Mouse (Mus musculus): ENCODE measurements around the gene Mfn2. TPM values are rescaled to one million over a fixed set of nuclear protein-coding genes. Genes with fewer than 3 reads are reported as not detected.

The Mfn2 gene
- total and polyA plus RNA-seq, 3 experiments: 10.0 to 36.8 (median 17.5) TPM

DNA sequence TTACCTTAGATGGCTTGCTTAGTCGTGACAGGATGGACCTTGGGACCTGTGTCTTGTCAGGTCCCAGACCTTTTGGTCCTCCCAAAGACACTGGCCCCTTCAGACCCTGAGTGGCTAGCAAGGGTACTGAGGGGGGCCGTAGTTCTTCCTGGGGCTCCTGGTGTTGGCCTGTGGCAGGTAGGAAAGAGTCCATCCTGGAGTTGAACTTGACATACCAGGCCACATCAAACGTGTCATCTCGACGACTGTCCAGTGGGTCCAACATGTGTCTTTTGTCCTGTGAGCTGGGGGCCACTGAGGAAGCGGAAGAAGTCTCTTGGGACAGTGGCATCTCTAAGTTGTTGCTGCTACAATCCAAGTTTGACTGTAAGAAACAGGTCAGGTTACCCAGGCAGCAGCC, 38.9 kb downstream of the Mfn2 start:
- H3K27me3 ChIP-seq (replicated peaks): no peaks in the 10 kb centered on the region
- no peak for DNase-seq (ENCODE audit: extremely low read depth)
- dilution Hi-C loops (cut with MboI; ENCODE audit: extremely low pct_ligation_motif_present, extremely low pct_unique_long_range_greater_than_20kb, low sequenced_read_pairs): no loop called here

DNA sequence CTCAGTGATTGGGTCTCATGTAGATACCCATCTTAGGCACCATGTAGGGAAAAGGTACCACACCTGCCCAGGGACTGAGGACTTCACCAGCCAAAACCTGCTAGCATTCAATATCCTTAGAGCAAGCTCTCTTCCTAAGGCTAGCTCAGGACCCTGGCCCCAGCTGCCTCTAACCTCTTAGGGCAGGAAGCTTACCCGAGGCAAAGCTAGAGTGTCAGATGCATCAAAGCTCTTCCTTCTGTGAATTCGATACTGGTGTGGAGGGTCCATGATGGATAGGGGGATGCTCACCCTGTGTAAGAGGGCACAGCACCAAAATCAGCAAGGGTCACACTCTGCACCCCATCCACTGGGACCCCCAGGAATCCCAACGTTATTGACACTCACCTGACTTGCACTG, 42.5 kb downstream of the Mfn2 start:
- Histone ChIP-seq H3K79me2 (replicated peaks; ENCODE audit: control insufficient read depth, extremely low read depth, insufficient read depth, poor library complexity, severe bottlenecking) (peaks cover 3% of the 10 kb centered on the region; the same call in 1 of the 2 replicates), H3K9ac (ENCODE audit: insufficient read depth, low read depth) (no peak overlapping the region), H3K27ac (ENCODE audit: insufficient read depth, low read depth) (no peak overlapping the region), H3K4me3 (replicated peaks in 1 of 3; ENCODE audit: low read depth in 2 of 3, low read length in 2 of 3, poor library complexity in 1 of 3) (no peak overlapping the region), H3K4me1 (ENCODE audit: control insufficient read depth in 1 of 2, insufficient read depth in 2 of 2) (peaks cover 0 to 9% of the 10 kb centered on the region in 2 experiments; a peak in 1 of 4 replicates), H3K36me3 (replicated peaks in 1 of 2; ENCODE audit: control insufficient read depth in 1 of 2, insufficient read depth in 1 of 2, low read length in 1 of 2) (peaks cover 52 to 63% of the 10 kb centered on the region in 2 experiments), H3K27me3 (replicated peaks) (no peaks in the 10 kb centered on the region), H3K9me3 (replicated peaks; ENCODE audit: low read length) (no peaks in the 10 kb centered on the region), H3K4me2 (ENCODE audit: insufficient read depth, low read depth, poor library complexity, severe bottlenecking) (no peak overlapping the region)
- dilution Hi-C loops (cut with MboI; ENCODE audit: extremely low pct_ligation_motif_present, extremely low pct_unique_long_range_greater_than_20kb, low sequenced_read_pairs): no loop called here
- no peak for TF ChIP-seq NRF1 (IDR thresholded peaks at IDR 0.05; ENCODE audit: low read depth, low read length)
- no peak for TF ChIP-seq USF2 (conservative IDR thresholded peaks at IDR 0.05; ENCODE audit: low read depth, low read length)
- no peak for TF ChIP-seq CHD2 (IDR thresholded peaks at IDR 0.05; ENCODE audit: low read length)
- TF ChIP-seq MAZ (IDR thresholded peaks at IDR 0.05; ENCODE audit: low read depth, low read length): no peak
- TF ChIP-seq POLR2A (IDR thresholded peaks at IDR 0.05; ENCODE audit: low read depth, low read length): no peak
- TF ChIP-seq PAX5 (IDR thresholded peaks at IDR 0.05; ENCODE audit: low read length): no peak
- no peak for TF ChIP-seq IRF4 (IDR thresholded peaks at IDR 0.05; ENCODE audit: low read depth, low read length)
- TF ChIP-seq RCOR1 (conservative IDR thresholded peaks at IDR 0.05; ENCODE audit: low read depth, low read length): no peak
- TF ChIP-seq MYC (IDR thresholded peaks at IDR 0.05; ENCODE audit: low read depth, low read length): no peak
- TF ChIP-seq EP300 (IDR thresholded peaks at IDR 0.05; ENCODE audit: low read length): no peak
- no peak for TF ChIP-seq HCFC1 (IDR thresholded peaks at IDR 0.05; ENCODE audit: low read depth, low read length)
- no peak for TF ChIP-seq ZC3H11A (IDR thresholded peaks at IDR 0.05; ENCODE audit: low read depth, low read length)
- no peak for TF ChIP-seq KAT2A (IDR thresholded peaks at IDR 0.05; ENCODE audit: insufficient replicate concordance, low read length)
- no peak for TF ChIP-seq ETS1 (conservative IDR thresholded peaks at IDR 0.05; ENCODE audit: low read depth, low read length)
- TF ChIP-seq ZKSCAN1 (IDR thresholded peaks at IDR 0.05; ENCODE audit: borderline replicate concordance, low read depth, low read length): no peak
- TF ChIP-seq MXI1 (IDR thresholded peaks at IDR 0.05; ENCODE audit: low read depth, low read length): no peak
- no peak for TF ChIP-seq E2F4 (IDR thresholded peaks at IDR 0.05; ENCODE audit: insufficient replicate concordance, low read depth, low read length)
- no peak for TF ChIP-seq JUN (IDR thresholded peaks at IDR 0.05; ENCODE audit: insufficient read depth, low read depth, low read length)
- in situ Hi-C loops (cut with MboI; ENCODE audit: low pct_ligation_motif_present, low pct_unique_long_range_greater_than_20kb, low sequenced_read_pairs): no loop called here
- DNase-seq (ENCODE audit: extremely low read depth): no peak

More for the DNA sequence above, 38.9 kb downstream of the Mfn2 start:
- H3K4me1 ChIP-seq (ENCODE audit: control insufficient read depth in 1 of 2, insufficient read depth in 2 of 2): peaks cover 0 to 28% of the 10 kb centered on the region in 2 experiments; a peak in 2 of 4 replicates
- in situ Hi-C loops (cut with MboI; ENCODE audit: low pct_ligation_motif_present, low pct_unique_long_range_greater_than_20kb, low sequenced_read_pairs): no loop called here
- no peak overlapping the region for H3K9ac ChIP-seq (ENCODE audit: insufficient read depth, low read depth)
- H3K4me3 ChIP-seq (replicated peaks in 1 of 3; ENCODE audit: low read depth in 2 of 3, low read length in 2 of 3, poor library complexity in 1 of 3): no peak overlapping the region
- peaks cover 46 to 60% of the 10 kb centered on the region in 2 experiments for H3K36me3 ChIP-seq (replicated peaks in 1 of 2; ENCODE audit: control insufficient read depth in 1 of 2, insufficient read depth in 1 of 2, low read length in 1 of 2)
- H3K9me3 ChIP-seq (replicated peaks; ENCODE audit: low read length): no peaks in the 10 kb centered on the region
- no peak for TF ChIP-seq JUN (IDR thresholded peaks at IDR 0.05; ENCODE audit: insufficient read depth, low read depth, low read length)
- TF ChIP-seq MYC (IDR thresholded peaks at IDR 0.05; ENCODE audit: low read depth, low read length): no peak
- H3K27ac ChIP-seq (ENCODE audit: insufficient read depth, low read depth): no peak overlapping the region
- H3K4me2 ChIP-seq (ENCODE audit: insufficient read depth, low read depth, poor library complexity, severe bottlenecking): no peak overlapping the region
- peaks cover 25% of the 10 kb centered on the region for H3K79me2 ChIP-seq (replicated peaks; ENCODE audit: control insufficient read depth, extremely low read depth, insufficient read depth, poor library complexity, severe bottlenecking)

Measured in CH12.LX (cell line).